Mouse (Mus musculus): ENCODE measurements around the gene Ppme1. TPM values are rescaled to one million over a fixed set of nuclear protein-coding genes. Genes with fewer than 3 reads are reported as not detected.

The Ppme1 gene
- total and polyA plus RNA-seq, 3 experiments = 40.2 to 50.8 (median 45.6) TPM

DNA sequence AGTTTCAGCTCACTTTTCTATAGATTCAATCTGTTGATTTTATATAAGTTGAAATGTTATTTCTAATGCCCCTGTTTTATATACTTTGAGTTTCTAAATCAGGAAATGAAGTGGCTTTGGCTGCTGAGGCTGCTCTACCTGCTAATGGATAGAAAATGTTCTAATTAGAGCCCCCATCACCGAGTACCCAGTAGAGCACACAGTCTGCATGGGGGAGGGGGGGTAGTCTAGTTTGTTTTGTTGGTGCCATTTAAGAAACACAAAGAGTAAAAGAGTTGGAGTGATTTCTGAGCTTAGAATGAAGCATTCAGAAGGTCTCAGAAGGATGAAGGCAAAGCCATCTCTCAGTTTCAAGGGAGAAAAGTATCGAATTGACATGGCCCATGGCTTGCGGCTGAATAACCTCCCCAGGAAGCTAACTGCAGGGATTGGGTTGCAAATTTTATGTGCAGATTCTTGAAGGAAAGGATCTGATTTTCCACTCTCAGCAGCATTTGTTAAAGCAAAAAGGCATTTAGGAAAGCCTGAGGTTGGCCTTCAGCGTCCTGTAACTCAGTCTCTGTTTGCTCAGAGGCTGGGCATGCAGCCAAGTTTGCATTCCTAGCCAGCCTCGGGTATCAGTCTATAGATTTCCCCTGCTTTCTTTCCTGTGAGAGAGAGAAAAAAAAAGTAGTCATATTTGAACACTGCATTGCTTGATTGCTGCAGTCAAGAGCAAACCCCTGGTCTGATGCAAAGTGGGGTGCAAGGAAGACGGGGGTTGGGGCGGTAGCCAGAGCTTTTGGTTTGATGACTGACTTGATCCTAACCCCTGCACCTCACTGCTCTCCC lies 84.1 kb downstream of the Ppme1 start:
- Histone ChIP-seq H3K27me3 (replicated peaks) (peaks cover 58% of the 10 kb centered on the region), H3K4me3 (replicated peaks in 1 of 3; ENCODE audit: low read depth in 2 of 3, low read length in 2 of 3, poor library complexity in 1 of 3) (no peak overlapping the region), H3K9me3 (replicated peaks; ENCODE audit: low read length) (peaks cover 8% of the 10 kb centered on the region), H3K4me1 (ENCODE audit: control insufficient read depth in 1 of 2, insufficient read depth in 2 of 2) (peaks cover 3 to 17% of the 10 kb centered on the region in 2 experiments; a peak in 3 of 4 replicates), H3K79me2 (replicated peaks; ENCODE audit: control insufficient read depth, extremely low read depth, insufficient read depth, poor library complexity, severe bottlenecking) (no peaks in the 10 kb centered on the region), H3K9ac (ENCODE audit: insufficient read depth, low read depth) (no peak overlapping the region), H3K4me2 (ENCODE audit: insufficient read depth, low read depth, poor library complexity, severe bottlenecking) (no peak overlapping the region), H3K36me3 (replicated peaks in 1 of 2; ENCODE audit: control insufficient read depth in 1 of 2, insufficient read depth in 1 of 2, low read length in 1 of 2) (no peaks in the 10 kb centered on the region), H3K27ac (ENCODE audit: insufficient read depth, low read depth) (no peak overlapping the region)
- in situ Hi-C loops (cut with MboI; ENCODE audit: low pct_ligation_motif_present, low pct_unique_long_range_greater_than_20kb, low sequenced_read_pairs) = no loop called here
- DNase-seq (ENCODE audit: extremely low read depth) = no peak
- TF ChIP-seq MAX (IDR thresholded peaks at IDR 0.05; ENCODE audit: low read length) (no peak), PAX5 (IDR thresholded peaks at IDR 0.05; ENCODE audit: low read length) (no peak), TCF12 (IDR thresholded peaks at IDR 0.05; ENCODE audit: low read depth, low read length) (no peak), KAT2A (IDR thresholded peaks at IDR 0.05; ENCODE audit: insufficient replicate concordance, low read length) (no peak), IRF4 (IDR thresholded peaks at IDR 0.05; ENCODE audit: low read depth, low read length) (no peak), SMC3 (IDR thresholded peaks at IDR 0.05; ENCODE audit: low read depth, low read length) (no peak), CHD1 (IDR thresholded peaks at IDR 0.05; ENCODE audit: low read depth, low read length) (no peak), CTCF (conservative IDR thresholded peaks at IDR 0.05 in 1 of 2, IDR thresholded peaks at IDR 0.05 in 1 of 2; ENCODE audit: low read depth in 2 of 2, low read length in 2 of 2) (no peak), ZKSCAN1 (IDR thresholded peaks at IDR 0.05; ENCODE audit: borderline replicate concordance, low read depth, low read length) (no peak), NELFE (IDR thresholded peaks at IDR 0.05; ENCODE audit: low read depth, low read length) (no peak), MAZ (IDR thresholded peaks at IDR 0.05; ENCODE audit: low read depth, low read length) (no peak), MEF2A (IDR thresholded peaks at IDR 0.05; ENCODE audit: borderline replicate concordance, low read depth, low read length) (no peak), JUND (conservative IDR thresholded peaks at IDR 0.05; ENCODE audit: low read depth, low read length) (no peak), USF1 (IDR thresholded peaks at IDR 0.05; ENCODE audit: low read depth, low read length) (no peak), EP300 (IDR thresholded peaks at IDR 0.05; ENCODE audit: low read length) (no peak), TBP (conservative IDR thresholded peaks at IDR 0.05; ENCODE audit: low read depth, low read length) (no peak), ELF1 (IDR thresholded peaks at IDR 0.05; ENCODE audit: low read depth, low read length) (no peak), POLR2A (IDR thresholded peaks at IDR 0.05; ENCODE audit: low read depth, low read length) (no peak)
- dilution Hi-C loops (cut with MboI; ENCODE audit: extremely low pct_ligation_motif_present, extremely low pct_unique_long_range_greater_than_20kb, low sequenced_read_pairs) = no loop called here

GRCm38 (mm10) chr7:100285383-100285782 lies 86.7 kb downstream of the Ppme1 start, which contains the start of gene P4ha3:
Gene P4ha3 (plus strand): TSS chr7:100285520.
- peak within 1 kb of the TSS in 2 of 3 experiments; percentile 39 to 48 for H3K4me3 ChIP-seq (replicated peaks in 1 of 3; ENCODE audit: low read depth in 2 of 3, low read length in 2 of 3, poor library complexity in 1 of 3)
- in situ Hi-C loops (cut with MboI; ENCODE audit: low pct_ligation_motif_present, low pct_unique_long_range_greater_than_20kb, low sequenced_read_pairs) (no loop called here), dilution Hi-C loops (cut with MboI; ENCODE audit: extremely low pct_ligation_motif_present, extremely low pct_unique_long_range_greater_than_20kb, low sequenced_read_pairs) (no loop called here)
- no peak for DNase-seq (ENCODE audit: extremely low read depth)
- H3K27ac ChIP-seq (ENCODE audit: insufficient read depth, low read depth) = no peak within 1 kb of the TSS
- H3K27me3 ChIP-seq (replicated peaks) = peaks cover 61% of the 10 kb centered on the region
- peaks cover 3 to 17% of the 10 kb centered on the region in 2 experiments; a peak in 3 of 4 replicates for H3K4me1 ChIP-seq (ENCODE audit: control insufficient read depth in 1 of 2, insufficient read depth in 2 of 2)
- TF ChIP-seq TBP (conservative IDR thresholded peaks at IDR 0.05; ENCODE audit: low read depth, low read length) (no peak), MAFK (IDR thresholded peaks at IDR 0.05; ENCODE audit: insufficient replicate concordance, low read length) (no peak), RAD21 (IDR thresholded peaks at IDR 0.05; ENCODE audit: low read depth, low read length) (no peak), POLR2A (IDR thresholded peaks at IDR 0.05; ENCODE audit: low read depth, low read length) (no peak), MEF2A (IDR thresholded peaks at IDR 0.05; ENCODE audit: borderline replicate concordance, low read depth, low read length) (no peak), SMC3 (IDR thresholded peaks at IDR 0.05; ENCODE audit: low read depth, low read length) (0 out of 2 replicates have a peak, but pooled peaks have one; percentile 8), CTCF (conservative IDR thresholded peaks at IDR 0.05 in 1 of 2, IDR thresholded peaks at IDR 0.05 in 1 of 2; ENCODE audit: low read depth in 2 of 2, low read length in 2 of 2) (peak in 1 of 2 experiments; percentile 18; a peak in 1 of 4 replicates), E2F4 (IDR thresholded peaks at IDR 0.05; ENCODE audit: insufficient replicate concordance, low read depth, low read length) (no peak), TCF12 (IDR thresholded peaks at IDR 0.05; ENCODE audit: low read depth, low read length) (no peak)
- no peak within 1 kb of the TSS for H3K9ac ChIP-seq (ENCODE audit: insufficient read depth, low read depth)
- H3K4me2 ChIP-seq (ENCODE audit: insufficient read depth, low read depth, poor library complexity, severe bottlenecking) = peak within 1 kb of the TSS; percentile 90
- peaks cover 2% of the 10 kb centered on the region for H3K9me3 ChIP-seq (replicated peaks; ENCODE audit: low read length)
- no peaks in the 10 kb centered on the region for H3K79me2 ChIP-seq (replicated peaks; ENCODE audit: control insufficient read depth, extremely low read depth, insufficient read depth, poor library complexity, severe bottlenecking)
- no peaks in the 10 kb centered on the region for H3K36me3 ChIP-seq (replicated peaks in 1 of 2; ENCODE audit: control insufficient read depth in 1 of 2, insufficient read depth in 1 of 2, low read length in 1 of 2)

All from CH12.LX (cell line).